Mouse (Mus musculus) intestine, embryonic 15.5 days (tissue): ENCODE results near the gene Pus1. TPM values are rescaled to one million over a fixed set of nuclear protein-coding genes. Genes with fewer than 3 reads are reported as not detected.

Experiments used
- ATAC-seq: fragments of 200-750 bp; cut with Nextera tagmentation; 2 replicates; pipeline ENCODE4 v1.8.0; 2017; ENCODE audit warnings: moderate TSS enrichment, moderate library complexity
- H3K27ac ChIP-seq: fragments of 300-500 bp; sonication (generic); 2 replicates; pipeline ENCODE4 v1.5.1; 2015; ENCODE audit warnings: mild to moderate bottlenecking, inconsistent platforms
- H3K27me3 ChIP-seq: fragments of 300-500 bp; sonication (generic); replicated peaks from 2 replicates; pipeline ENCODE4 v1.6.1; 2015; ENCODE audit warnings: inconsistent platforms
- H3K36me3 ChIP-seq: fragments of 300-500 bp; sonication (generic); 2 replicates; pipeline ENCODE4 v1.6.1; 2015; ENCODE audit warnings: inconsistent platforms
- H3K4me1 ChIP-seq: fragments of 300-500 bp; sonication (generic); replicated peaks from 2 replicates; pipeline ENCODE4 v1.6.1; 2015; ENCODE audit warnings: inconsistent platforms
- H3K4me2 ChIP-seq: fragments of 300-500 bp; sonication (generic); replicated peaks from 2 replicates; pipeline ENCODE4 v1.6.1; 2015; ENCODE audit warnings: mild to moderate bottlenecking, inconsistent platforms
- H3K4me3 ChIP-seq: fragments of 300-500 bp; sonication (generic); replicated peaks from 2 replicates; pipeline ENCODE4 v1.5.1; 2015; ENCODE audit warnings: inconsistent platforms
- H3K9ac ChIP-seq: fragments of 300-500 bp; sonication (generic); 2 replicates; pipeline ENCODE4 v1.6.1; 2015; ENCODE audit warnings: inconsistent platforms
- H3K9me3 ChIP-seq: fragments of 300-500 bp; sonication (generic); 2 replicates; pipeline ENCODE4 v1.6.1; 2016; ENCODE audit warnings: inconsistent platforms
- WGBS: fragments of 180-500 bp; shearing (Covaris S2); methylation state at CpG from one replicate; pipeline ENCODE4 v1.1.7; 2015; 5-methylcytosine and 5-hydroxymethylcytosine counted together
- polyA plus RNA-seq: library from polyadenylated mRNA; unstranded; fragments of >200 nt; fragmentation: Nextera tagmentation; extraction: Ambion mirVana; gene quantifications from 2 replicates; pipeline ENCODE4 v1.2.1, GENCODE M21; 2015

The Pus1 gene
- 64.1 and 69.3 TPM in 2 replicates for polyA plus RNA-seq

DNA sequence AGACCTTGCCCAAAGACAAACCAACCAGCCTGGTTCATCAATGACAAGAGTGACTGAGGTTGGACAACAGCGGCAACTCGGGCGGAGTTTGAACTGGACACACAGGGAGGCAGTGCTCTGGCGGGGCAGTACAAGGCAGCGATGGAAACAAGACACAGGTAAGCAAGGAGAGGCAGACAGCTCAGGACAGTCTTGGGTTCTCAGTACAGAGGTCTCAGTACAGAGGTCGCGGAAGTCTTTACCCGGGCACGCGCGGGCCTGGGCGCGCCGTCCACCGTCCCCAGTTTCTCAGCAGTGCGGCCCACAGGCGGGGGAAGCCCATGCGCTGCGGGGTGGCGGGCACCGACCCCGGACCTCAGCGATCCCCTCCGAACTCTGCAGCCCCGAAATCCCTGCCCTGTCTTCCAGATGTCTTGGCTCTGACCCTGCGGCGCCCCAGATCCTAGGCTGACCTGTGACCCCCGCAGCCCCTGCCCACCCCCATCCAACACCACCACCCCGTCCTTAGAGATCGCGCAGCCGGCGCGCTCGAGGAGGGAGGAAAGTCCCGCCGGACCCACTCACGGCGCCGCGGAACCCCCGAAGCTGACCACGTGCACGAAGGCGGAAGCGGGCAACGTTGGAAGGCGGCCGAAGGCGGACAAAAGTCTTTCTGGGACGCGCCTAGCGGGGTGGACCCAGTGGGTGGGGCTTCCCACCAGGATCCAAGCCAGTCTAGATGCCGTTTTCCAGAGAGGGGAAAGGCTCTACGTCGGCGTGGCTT lies at the start of gene Pus1:
Gene Pus1, minus strand, starts transcription at position 662 of the 763 bp plus-strand sequence.
- H3K9ac ChIP-seq = peak within 1 kb of the TSS; percentile 83
- H3K27me3 ChIP-seq = no peaks in the 10 kb centered on the region
- H3K9me3 ChIP-seq = no peaks in the 10 kb centered on the region
- H3K4me2 ChIP-seq = peak within 1 kb of the TSS; percentile 74
- peaks cover 8% of the 10 kb centered on the region for H3K4me1 ChIP-seq
- peak; percentile 92 for ATAC-seq
- peaks cover 13% of the 10 kb centered on the region for H3K36me3 ChIP-seq
- H3K27ac ChIP-seq = peak within 1 kb of the TSS; percentile 70; the same call in 1 of the 2 replicates
- H3K4me3 ChIP-seq = peak within 1 kb of the TSS; percentile 84
- under 1% methylated on average over 57 of the region's 57 CpGs for WGBS

DNA sequence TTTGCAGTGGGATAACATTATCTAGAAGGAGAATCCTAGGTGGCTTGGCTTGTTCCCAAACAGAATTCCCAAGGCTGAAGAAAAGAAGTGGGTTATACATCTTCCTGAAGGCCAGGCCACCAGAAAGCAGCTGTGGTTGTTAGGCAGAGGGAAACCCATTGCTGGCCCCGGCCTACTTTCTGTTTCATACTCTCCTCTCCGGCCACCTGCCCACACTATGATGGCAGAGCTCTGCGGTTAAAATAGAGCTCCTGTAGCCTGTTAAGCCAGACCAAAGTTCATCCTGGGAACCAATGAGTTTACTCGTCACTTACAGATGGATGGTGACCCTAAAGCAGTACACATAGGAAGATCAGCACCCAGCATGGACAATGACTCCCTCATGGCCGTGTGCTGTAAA lies 47.1 kb upstream of the Pus1 start:
- Histone ChIP-seq H3K9ac (no peak overlapping the region), H3K4me2 (peak overlapping the region; percentile 7; the same call in 1 of the 2 replicates), H3K4me3 (no peak overlapping the region), H3K9me3 (no peaks in the 10 kb centered on the region), H3K36me3 (no peaks in the 10 kb centered on the region), H3K27ac (peak overlapping the region; percentile 73), H3K4me1 (no peaks in the 10 kb centered on the region), H3K27me3 (no peaks in the 10 kb centered on the region)
- WGBS = 55% methylated on average over 5 of the region's 5 CpGs
- ATAC-seq = peak; percentile 58

DNA sequence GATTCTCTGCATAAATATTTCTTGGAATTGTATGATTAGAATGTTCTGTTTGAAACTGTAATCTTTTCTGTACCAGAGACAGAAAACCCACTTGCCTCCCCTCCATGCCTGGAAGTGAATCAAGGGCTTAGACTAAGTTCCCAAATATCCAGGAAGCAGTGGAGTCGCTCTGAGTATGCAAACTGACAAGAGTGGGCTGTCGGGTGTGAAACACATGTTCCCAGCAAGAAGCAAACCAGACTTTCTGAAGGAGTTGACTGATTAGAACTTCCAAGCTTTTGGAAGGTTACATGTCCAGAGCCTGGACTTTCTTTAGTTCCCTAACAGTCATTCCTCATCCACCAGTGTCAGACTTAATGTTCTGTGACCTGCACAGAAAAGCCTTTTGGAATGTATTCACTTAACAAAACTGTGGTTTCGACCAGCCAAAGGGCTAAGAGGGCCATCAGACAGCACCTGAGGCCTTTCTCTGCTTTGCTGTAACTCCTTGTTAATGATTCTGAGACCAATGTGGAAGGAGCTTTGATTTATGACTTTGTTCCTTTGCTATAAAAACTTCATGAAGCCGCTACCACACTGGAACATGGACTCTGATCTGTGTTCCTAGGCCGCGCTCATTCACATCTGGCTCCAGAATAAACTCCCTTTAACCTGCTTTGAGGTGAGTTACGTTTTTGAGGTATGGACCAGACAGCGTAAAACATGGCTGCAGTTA lies 46.5 kb upstream of the Pus1 start:
- H3K4me3 ChIP-seq = no peak overlapping the region
- 0 out of 2 replicates have a peak overlapping the region, but pooled peaks have one; percentile 5 for H3K4me2 ChIP-seq
- no peaks in the 10 kb centered on the region for H3K4me1 ChIP-seq
- 49% methylated on average over 8 of the region's 8 CpGs for WGBS
- H3K36me3 ChIP-seq = no peaks in the 10 kb centered on the region
- peak overlapping the region; percentile 73 for H3K27ac ChIP-seq
- H3K9me3 ChIP-seq = no peaks in the 10 kb centered on the region
- peak; percentile 81 for ATAC-seq
- H3K9ac ChIP-seq = no peak overlapping the region
- no peaks in the 10 kb centered on the region for H3K27me3 ChIP-seq

DNA sequence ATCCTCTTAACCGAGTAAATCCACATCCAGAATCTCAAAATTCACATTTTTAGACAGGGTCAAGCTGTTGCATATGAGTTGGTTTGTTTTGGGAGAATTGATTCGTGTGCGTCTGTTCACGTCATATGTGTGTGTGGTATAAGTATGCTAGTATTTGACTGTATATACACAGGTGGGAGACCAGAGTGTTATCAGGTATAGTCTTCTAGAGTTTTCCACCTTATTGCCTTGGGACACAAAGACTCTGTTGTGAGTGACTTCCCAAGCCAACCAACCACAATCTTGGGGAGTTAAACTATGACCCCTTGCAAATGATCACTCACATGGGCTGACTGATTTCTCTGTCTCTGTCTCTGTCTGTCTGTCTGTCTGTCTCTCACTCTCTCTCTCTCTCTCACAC lies 44.0 kb upstream of the Pus1 start:
- H3K9ac ChIP-seq = no peak overlapping the region
- H3K4me3 ChIP-seq = no peak overlapping the region
- peak; percentile 46 for ATAC-seq
- no peak overlapping the region for H3K27ac ChIP-seq
- H3K36me3 ChIP-seq = no peaks in the 10 kb centered on the region
- no peaks in the 10 kb centered on the region for H3K27me3 ChIP-seq
- 77% methylated on average over 4 of the region's 4 CpGs for WGBS
- no peaks in the 10 kb centered on the region for H3K4me1 ChIP-seq
- no peak overlapping the region for H3K4me2 ChIP-seq
- no peaks in the 10 kb centered on the region for H3K9me3 ChIP-seq

DNA sequence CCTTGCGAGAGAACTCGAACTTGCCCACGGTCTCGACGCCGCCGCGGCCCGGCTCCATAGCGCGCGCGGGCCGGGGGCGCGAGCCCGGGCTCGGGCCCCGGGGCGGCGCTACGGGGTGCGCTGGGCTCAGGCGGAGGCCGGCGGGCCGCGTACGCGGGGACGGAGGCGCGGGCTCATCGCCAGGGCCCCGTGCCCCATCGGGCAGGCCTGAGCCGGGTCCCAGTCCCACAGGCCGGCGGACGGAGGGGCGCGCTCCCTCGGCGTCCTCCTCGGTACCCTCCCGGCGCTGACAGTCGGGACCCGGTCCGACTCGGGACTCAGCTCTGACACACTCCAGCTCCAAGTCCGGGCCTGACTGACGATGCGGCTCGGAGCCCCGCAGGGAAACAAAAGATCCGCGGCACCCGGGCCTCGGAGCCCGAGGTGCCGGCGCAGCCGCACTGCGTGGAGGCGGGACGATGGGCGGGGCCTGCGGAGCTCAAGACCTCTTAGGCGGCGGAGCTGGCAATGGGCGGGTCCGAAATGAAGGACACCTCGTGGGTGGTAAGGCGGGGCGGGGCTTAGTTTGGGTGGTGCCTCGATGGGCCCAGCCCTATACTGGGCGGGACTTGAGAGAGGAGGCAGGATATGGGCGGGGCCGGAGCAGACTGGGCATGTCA lies 29.3 kb upstream of the Pus1 start, which contains the start of gene Ulk1:
Gene Ulk1, minus strand, starts transcription at position 431 of the 659 bp plus-strand sequence.
- Histone ChIP-seq H3K4me3 (peak within 1 kb of the TSS; percentile 96), H3K36me3 (no peaks in the 10 kb centered on the region), H3K27me3 (no peaks in the 10 kb centered on the region), H3K27ac (peak within 1 kb of the TSS; percentile 86), H3K9me3 (no peaks in the 10 kb centered on the region), H3K4me2 (peak within 1 kb of the TSS; percentile 90), H3K4me1 (peaks cover 22% of the 10 kb centered on the region), H3K9ac (peak within 1 kb of the TSS; percentile 96)
- ATAC-seq = peak; percentile 97
- under 1% methylated on average over 80 of the region's 80 CpGs for WGBS

DNA sequence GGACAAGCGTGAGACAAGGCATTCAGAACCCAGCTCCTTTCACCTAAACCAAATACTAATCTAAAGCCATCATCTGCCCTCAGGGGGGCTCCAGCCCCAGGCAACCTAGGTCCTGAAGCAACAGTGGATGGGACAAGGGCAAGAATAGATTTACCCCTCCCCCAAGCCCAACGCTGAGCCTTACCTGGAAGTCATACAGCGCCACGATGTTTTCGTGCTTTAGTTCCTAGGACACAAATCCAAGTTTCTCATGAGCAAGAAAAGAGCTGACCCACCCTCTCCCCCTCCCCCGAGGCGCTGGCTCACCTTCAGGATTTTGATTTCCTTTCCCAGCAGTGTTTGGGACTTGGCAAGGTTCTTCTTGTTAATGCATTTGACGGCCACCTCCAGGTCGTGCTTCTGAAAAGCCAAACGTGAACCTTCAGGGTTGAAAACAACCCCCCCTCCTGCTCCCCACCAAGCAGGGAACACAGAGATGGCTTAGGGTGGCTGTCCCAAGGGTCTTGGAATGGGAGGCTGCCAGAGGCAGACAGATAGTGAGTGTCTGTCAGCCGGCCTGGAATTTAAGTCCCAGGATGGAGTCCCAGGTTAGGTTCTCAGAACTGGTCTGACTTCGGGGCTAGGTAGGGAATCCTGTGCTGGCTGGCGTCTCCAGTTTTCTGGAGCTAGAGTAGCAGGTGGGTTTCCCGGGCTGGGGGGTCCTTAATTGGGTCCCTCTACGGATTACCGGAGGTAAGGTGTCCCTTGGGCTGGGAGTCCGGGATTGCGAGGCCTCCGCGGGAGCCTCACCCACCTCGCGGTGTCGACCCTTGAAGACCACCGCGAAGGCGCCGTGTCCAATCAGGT lies 28.6 kb upstream of the Pus1 start:
- ATAC-seq = 0 out of 2 replicates have a peak, but pooled peaks have one; percentile 1
- H3K9ac ChIP-seq = peak overlapping the region; percentile 96
- H3K27me3 ChIP-seq = no peaks in the 10 kb centered on the region
- 0 out of 2 replicates have a peak, but pooled peaks cover 2% of the 10 kb centered on the region for H3K36me3 ChIP-seq
- peaks cover 22% of the 10 kb centered on the region for H3K4me1 ChIP-seq
- H3K4me2 ChIP-seq = peak overlapping the region; percentile 90
- peak overlapping the region; percentile 86 for H3K27ac ChIP-seq
- under 1% methylated on average over 27 of the region's 27 CpGs for WGBS
- no peaks in the 10 kb centered on the region for H3K9me3 ChIP-seq
- peak overlapping the region; percentile 96 for H3K4me3 ChIP-seq

DNA sequence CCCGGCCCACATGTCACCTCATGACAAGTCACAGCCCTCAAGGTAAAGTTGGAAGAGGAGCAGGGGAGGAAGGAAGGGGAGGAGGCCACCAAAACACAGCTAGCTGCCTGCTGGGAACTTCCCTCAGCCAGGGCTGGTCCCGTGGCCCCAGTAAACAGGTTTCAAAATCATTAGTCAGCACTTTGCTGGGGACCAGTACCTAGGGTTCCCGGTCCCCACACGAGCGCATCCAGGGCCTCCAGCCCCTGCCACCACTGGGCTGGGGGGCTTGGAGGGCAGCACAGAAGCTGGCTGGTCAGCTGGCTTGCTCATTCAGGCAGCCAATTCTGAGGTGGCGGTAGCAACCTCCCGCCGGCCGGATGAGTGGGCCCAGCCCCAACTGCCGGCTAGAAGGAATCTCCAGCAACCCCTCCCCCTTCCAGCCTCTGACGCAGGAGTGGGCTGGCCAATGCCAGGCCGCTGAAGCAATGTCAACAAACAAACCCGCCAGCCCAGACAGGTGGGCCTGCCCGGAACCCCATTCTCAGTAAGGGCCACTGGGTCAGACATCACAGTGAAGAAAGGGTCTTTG lies 27.7 kb upstream of the Pus1 start:
- ATAC-seq = peak; percentile 72
- Histone ChIP-seq H3K4me3 (peak overlapping the region; percentile 96), H3K9me3 (no peaks in the 10 kb centered on the region), H3K27me3 (no peaks in the 10 kb centered on the region), H3K4me2 (peak overlapping the region; percentile 90), H3K9ac (peak overlapping the region; percentile 55), H3K4me1 (peaks cover 22% of the 10 kb centered on the region), H3K36me3 (0 out of 2 replicates have a peak, but pooled peaks cover 2% of the 10 kb centered on the region), H3K27ac (peak overlapping the region; percentile 86)
- WGBS = under 1% methylated on average over 14 of the region's 14 CpGs

DNA sequence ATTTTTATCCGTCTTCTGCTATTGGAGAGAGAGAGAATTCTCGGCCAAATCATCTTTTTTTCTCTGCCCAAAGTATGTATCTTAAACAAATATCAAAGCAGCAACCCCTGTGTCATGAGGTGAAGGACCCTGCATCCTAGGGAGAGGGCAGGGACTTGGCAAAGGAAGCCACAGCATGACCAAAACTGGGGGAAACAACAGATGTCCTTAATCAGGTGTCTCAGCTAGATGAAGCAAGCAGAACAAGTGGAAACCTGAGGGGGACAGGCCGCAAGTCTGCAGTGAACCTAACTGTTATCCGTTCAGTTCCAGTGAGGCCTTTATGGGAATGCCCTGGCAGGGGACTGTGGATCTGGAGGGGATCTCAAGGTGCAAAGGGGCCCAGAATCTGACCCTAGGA lies 27.0 kb upstream of the Pus1 start:
- H3K27ac ChIP-seq = no peak overlapping the region; the same call in 1 of the 2 replicates
- ATAC-seq = no peak

DNA sequence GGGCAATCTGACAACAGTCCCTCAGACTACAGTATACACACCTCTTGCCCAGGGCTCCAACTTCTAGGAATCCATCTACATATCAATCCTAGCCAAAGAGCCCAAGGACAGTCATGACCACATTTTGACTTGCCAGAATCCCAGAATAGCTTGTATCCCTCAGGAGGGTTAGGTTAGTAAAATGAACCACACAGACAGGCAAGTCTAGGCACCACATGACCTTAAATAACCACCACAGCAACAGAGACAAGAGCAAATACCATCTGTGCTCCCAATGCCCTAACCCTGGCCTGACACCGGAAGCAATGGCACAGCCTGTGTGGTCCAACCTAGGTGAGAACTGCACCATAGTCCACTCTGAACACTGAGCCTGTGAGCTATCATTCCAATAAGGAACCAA lies 26.2 kb upstream of the Pus1 start:
- no peaks in the 10 kb centered on the region for H3K27me3 ChIP-seq
- no peak for ATAC-seq
- H3K4me1 ChIP-seq = peaks cover 22% of the 10 kb centered on the region
- 0 out of 2 replicates have a peak, but pooled peaks cover 2% of the 10 kb centered on the region for H3K36me3 ChIP-seq
- H3K4me3 ChIP-seq = no peak overlapping the region
- H3K4me2 ChIP-seq = no peak overlapping the region
- H3K27ac ChIP-seq = no peak overlapping the region
- H3K9ac ChIP-seq = no peak overlapping the region
- no peaks in the 10 kb centered on the region for H3K9me3 ChIP-seq
- WGBS = 92% methylated on average over 1 of the region's 1 CpGs

More for the DNA sequence above, 27.0 kb upstream of the Pus1 start:
- H3K27me3 ChIP-seq = no peaks in the 10 kb centered on the region
- H3K4me2 ChIP-seq = peak overlapping the region; percentile 90
- WGBS = 76% methylated on average over 4 of the region's 4 CpGs
- peaks cover 22% of the 10 kb centered on the region for H3K4me1 ChIP-seq
- H3K36me3 ChIP-seq = 0 out of 2 replicates have a peak, but pooled peaks cover 2% of the 10 kb centered on the region
- no peak overlapping the region for H3K9ac ChIP-seq
- no peaks in the 10 kb centered on the region for H3K9me3 ChIP-seq
- H3K4me3 ChIP-seq = peak overlapping the region; percentile 96

DNA sequence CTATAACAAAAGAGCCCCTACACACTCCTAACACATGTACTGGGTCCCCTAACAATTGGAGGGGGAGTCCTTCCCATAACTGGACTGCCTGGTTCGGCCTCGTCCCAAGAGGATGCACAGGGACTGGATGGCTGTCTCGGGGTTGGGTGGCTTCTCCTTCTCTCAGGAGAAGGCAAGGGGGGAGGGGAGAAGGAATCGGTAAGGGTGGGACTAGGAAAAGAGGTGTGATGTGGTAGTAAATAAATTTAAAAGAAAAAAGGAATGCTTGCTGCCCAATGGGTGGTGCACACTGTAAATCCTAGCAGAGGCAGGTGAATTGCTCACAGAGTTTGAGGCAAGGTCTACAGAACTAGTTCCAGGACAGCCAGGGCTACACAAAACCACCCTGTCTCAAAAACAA lies 25.7 kb upstream of the Pus1 start:
- no peak for ATAC-seq
- 79% methylated on average over 4 of the region's 4 CpGs for WGBS

More for the DNA sequence above, 25.7 kb upstream of the Pus1 start:
- Histone ChIP-seq H3K4me2 (no peak overlapping the region), H3K9ac (no peak overlapping the region), H3K4me1 (peaks cover 22% of the 10 kb centered on the region), H3K9me3 (no peaks in the 10 kb centered on the region), H3K27ac (no peak overlapping the region), H3K36me3 (0 out of 2 replicates have a peak, but pooled peaks cover 5% of the 10 kb centered on the region), H3K4me3 (no peak overlapping the region), H3K27me3 (no peaks in the 10 kb centered on the region)
